Mouse (Mus musculus): ENCODE results near the gene Cpm. TPM values are rescaled to one million over a fixed set of nuclear protein-coding genes. Genes with fewer than 3 reads are reported as not detected.
"Not testable (repeated sequence)": the region's sequence is repeated elsewhere in the genome, so short reads cannot be mapped to it uniquely, and the experiment has no call there.

Gene Cpm
- polyA plus RNA-seq, 1 experiment from 2014 or later = 3.1 TPM

- Histone ChIP-seq H3K27me3 (replicated peaks) (0 out of 2 replicates have a peak, but pooled peaks cover 4% of the 10 kb centered on the region), H3K27ac (replicated peaks) (no peak overlapping the region), H3K9ac (no peak overlapping the region), H3K36me3 (no peaks in the 10 kb centered on the region), H3K9me3 (no peaks in the 10 kb centered on the region), H3K4me2 (no peak overlapping the region), H3K4me3 (no peak overlapping the region), H3K4me1 (peaks cover 10% of the 10 kb centered on the region; the same call in 1 of the 2 replicates)
- no peak for ATAC-seq (ENCODE audit: extremely low read depth, insufficient number of reproducible peaks, low FRiP score, low TSS enrichment)
- WGBS = 73% methylated on average over 13 of the region's 13 CpGs
Observed at GRCm38 (mm10) chr10:117595442-117596164, 33.7 kb upstream of the Cpm start.

DNA sequence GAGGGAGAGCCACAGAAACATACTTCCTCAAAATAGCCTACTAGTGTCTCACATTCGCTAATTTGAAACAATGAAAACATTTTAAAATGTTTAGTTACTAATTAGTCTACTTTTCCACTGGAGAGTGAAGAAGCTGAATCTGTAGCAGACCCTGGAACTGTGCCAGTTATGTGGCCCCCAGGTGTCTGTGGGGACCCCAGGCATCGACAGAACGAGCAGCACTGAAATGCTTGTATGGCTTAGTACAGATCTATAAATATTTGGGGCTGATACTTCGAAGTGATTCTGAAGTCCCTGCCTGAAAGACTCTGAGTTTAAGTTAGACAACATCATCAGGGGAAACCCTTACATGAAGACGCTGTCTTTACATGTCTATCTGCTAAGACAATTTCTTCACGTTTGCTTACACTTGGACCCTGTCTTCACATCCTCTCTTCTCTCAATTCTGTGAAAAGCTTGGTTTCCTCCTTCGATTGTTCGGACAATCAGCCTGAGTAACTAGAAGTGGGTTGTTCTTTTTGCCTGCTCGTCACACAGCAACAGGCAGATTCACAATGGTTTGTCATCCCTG is 33.0 kb upstream of the Cpm start:
- no peak overlapping the region for H3K9ac ChIP-seq
- H3K27ac ChIP-seq (replicated peaks) = no peak overlapping the region
- no peaks in the 10 kb centered on the region for H3K9me3 ChIP-seq
- 0 out of 2 replicates have a peak, but pooled peaks cover 4% of the 10 kb centered on the region for H3K27me3 ChIP-seq (replicated peaks)
- ATAC-seq (ENCODE audit: extremely low read depth, insufficient number of reproducible peaks, low FRiP score, low TSS enrichment) = no peak
- no peak overlapping the region for H3K4me3 ChIP-seq
- H3K36me3 ChIP-seq = no peaks in the 10 kb centered on the region
- H3K4me1 ChIP-seq = peaks cover 10% of the 10 kb centered on the region; the same call in 1 of the 2 replicates
- WGBS = 64% methylated on average over 9 of the region's 9 CpGs
- H3K4me2 ChIP-seq = no peak overlapping the region

DNA sequence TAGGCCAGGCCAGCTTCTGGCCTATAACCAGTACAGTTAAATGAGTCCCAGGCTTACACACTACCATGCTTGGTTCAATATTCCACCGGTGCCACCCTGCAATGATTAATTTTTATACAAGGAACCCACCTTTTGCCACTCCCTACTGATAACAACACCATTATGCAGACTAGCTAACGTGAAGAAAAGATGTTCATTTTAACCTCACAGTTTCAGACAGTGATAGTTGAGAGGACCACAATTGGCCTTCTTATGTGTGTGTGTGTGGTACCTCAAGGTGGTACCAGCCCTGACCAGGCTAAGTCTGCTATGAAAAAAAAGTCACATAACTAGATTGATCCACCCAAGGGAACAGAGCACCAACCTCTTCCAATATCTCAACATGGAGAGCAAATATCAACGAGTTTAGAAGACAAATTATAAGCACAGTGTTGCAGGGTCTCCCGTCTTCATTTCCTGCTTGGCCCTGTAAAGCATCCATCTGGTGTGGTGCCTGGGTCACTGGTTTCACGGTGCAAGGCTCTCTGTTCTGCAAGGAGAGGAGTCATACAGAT is 32.5 kb upstream of the Cpm start:
- no peak for ATAC-seq (ENCODE audit: extremely low read depth, insufficient number of reproducible peaks, low FRiP score, low TSS enrichment)
- WGBS = 70% methylated on average over 5 of the region's 5 CpGs

GRCm38 (mm10) chr10:117597371-117598265 is 31.7 kb upstream of the Cpm start:
- 81% methylated on average over 16 of the region's 16 CpGs for WGBS
- H3K27me3 ChIP-seq (replicated peaks); ATAC-seq (ENCODE audit: extremely low read depth, insufficient number of reproducible peaks, low FRiP score, low TSS enrichment): not testable (repeated sequence)

More for the DNA sequence above, 32.5 kb upstream of the Cpm start:
- H3K9ac ChIP-seq = no peak overlapping the region
- no peaks in the 10 kb centered on the region for H3K9me3 ChIP-seq
- no peak overlapping the region for H3K4me2 ChIP-seq
- no peak overlapping the region for H3K4me3 ChIP-seq
- H3K27me3 ChIP-seq (replicated peaks) = 0 out of 2 replicates have a peak, but pooled peaks cover 4% of the 10 kb centered on the region
- no peak overlapping the region for H3K27ac ChIP-seq (replicated peaks)
- H3K36me3 ChIP-seq = no peaks in the 10 kb centered on the region
- peaks cover 10% of the 10 kb centered on the region; the same call in 1 of the 2 replicates for H3K4me1 ChIP-seq

DNA sequence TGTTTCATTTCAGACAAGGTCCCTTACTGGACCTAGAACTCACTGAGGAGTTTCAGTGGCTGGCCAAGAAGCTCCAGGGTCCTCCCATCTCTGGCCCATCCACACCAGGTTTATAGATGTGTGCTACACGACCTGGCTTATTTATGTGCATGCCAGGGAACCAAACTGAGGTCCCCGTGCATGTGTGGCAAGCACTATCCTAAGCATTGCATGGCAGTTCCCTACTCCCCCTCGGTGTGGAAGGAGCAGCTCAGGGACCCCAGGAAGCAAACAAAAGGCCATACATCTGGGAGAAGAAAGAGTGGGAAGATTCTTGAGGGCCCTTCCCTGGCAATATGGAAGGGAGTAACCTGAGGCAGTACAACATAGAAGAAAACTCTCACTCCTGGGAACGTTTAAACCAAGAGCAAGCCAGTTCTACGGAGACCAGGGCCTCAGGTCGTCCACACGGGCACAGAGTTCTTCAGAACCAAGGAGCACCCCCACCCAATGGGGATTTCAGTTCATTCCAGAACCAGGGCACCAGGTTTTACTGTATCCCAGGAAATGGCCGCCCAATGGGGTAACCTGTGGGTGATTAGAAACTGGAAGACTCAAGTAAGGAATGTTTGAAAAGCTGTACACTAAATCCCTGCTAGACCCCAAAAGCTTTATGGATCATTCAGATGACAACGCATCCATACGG is 30.9 kb upstream of the Cpm start:
- H3K9ac ChIP-seq = no peak overlapping the region
- 0 out of 2 replicates have a peak, but pooled peaks cover 4% of the 10 kb centered on the region for H3K27me3 ChIP-seq (replicated peaks)
- ATAC-seq (ENCODE audit: extremely low read depth, insufficient number of reproducible peaks, low FRiP score, low TSS enrichment) = no peak
- H3K4me2 ChIP-seq = no peak overlapping the region
- H3K4me3 ChIP-seq = no peak overlapping the region
- H3K36me3 ChIP-seq = no peaks in the 10 kb centered on the region
- peaks cover 10% of the 10 kb centered on the region; the same call in 1 of the 2 replicates for H3K4me1 ChIP-seq
- H3K9me3 ChIP-seq = no peaks in the 10 kb centered on the region
- H3K27ac ChIP-seq (replicated peaks) = no peak overlapping the region
- WGBS = 80% methylated on average over 10 of the region's 10 CpGs

More at GRCm38 (mm10) chr10:117597371-117598265, 31.7 kb upstream of the Cpm start:
- not testable (repeated sequence) for H3K4me3 ChIP-seq; H3K36me3 ChIP-seq; H3K27ac ChIP-seq (replicated peaks); H3K9ac ChIP-seq; H3K4me2 ChIP-seq; H3K9me3 ChIP-seq
- H3K4me1 ChIP-seq = peaks cover 10% of the 10 kb centered on the region; the same call in 1 of the 2 replicates

DNA sequence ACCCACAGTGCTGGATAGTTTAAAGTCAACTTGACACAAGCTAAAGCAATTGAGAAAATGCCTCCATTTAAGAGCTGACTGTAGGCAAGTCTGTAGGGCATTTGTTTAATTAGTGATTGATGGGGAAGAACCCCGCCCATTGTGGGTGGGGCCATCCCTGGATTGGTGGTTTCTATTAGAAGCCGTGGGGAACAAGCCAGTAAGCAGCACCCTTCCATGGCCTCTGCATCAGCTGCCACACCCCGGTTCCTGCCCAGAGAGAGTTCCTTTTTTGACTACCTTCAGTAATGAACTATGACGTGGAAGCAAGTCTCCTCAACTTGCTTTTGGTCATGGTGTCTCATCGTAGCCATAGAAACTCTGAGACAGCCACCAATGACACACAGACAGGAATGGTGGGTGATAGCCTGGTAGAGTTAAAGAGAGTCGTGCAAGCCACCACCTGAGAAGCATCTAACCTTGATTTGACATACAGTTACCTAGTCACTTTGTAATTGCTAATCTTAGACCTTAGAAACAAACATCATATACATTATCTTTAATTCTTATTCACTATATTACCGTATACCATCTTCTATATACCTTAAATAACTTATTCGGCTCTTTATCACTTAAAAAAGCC is 30.2 kb upstream of the Cpm start:
- not testable (repeated sequence) for H3K9me3 ChIP-seq; ATAC-seq (ENCODE audit: extremely low read depth, insufficient number of reproducible peaks, low FRiP score, low TSS enrichment); H3K27me3 ChIP-seq (replicated peaks); H3K4me3 ChIP-seq; H3K4me2 ChIP-seq; H3K27ac ChIP-seq (replicated peaks); H3K9ac ChIP-seq; H3K36me3 ChIP-seq
- H3K4me1 ChIP-seq = peaks cover 10% of the 10 kb centered on the region; the same call in 1 of the 2 replicates
- WGBS = 81% methylated on average over 8 of the region's 8 CpGs

DNA sequence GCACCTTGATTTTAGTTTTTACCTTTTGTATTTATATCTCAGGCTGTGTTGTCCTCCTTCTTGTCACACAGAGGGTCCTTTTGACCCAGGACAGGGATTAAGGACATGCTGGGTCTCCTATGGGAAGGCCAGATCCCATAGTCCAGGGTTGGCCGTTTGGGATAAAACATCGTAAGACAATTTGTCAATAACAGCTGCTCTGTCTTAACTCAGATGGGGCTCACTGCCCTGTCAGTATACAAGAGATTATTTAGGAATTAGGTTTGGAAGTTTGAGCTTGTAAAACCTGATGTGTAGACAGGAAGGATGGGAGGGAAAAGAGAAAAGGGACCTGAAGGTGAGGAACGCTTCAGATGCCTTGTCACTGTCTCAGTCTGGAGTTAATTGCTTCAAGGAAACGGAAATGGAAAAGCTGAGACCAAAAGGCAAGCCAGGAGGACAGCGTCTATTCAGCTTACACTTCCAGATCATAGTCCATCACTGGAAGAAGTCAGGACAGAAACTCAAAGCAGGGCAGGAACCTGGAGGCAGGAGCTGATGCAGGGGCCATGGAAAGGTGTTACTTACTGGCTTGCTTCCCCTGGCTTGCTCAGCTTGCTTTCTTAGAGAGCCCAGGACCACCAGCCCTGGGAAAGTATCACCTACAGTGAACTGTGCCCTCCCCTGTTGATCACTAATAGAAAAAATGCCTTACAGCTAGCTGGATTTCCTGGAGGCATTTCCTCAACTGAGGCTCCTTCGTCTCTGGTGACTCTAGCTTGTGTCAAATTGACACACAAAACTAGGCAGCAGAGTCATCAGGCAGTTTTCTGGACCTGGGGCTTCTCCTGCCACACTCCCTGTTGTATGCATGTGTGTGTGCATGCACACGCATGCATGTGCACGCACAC is 27.9 kb upstream of the Cpm start:
- Histone ChIP-seq H3K27me3 (replicated peaks) (no peaks in the 10 kb centered on the region), H3K9ac (no peak overlapping the region), H3K4me2 (no peak overlapping the region), H3K9me3 (no peaks in the 10 kb centered on the region), H3K27ac (replicated peaks) (no peak overlapping the region), H3K36me3 (no peaks in the 10 kb centered on the region), H3K4me1 (0 out of 2 replicates have a peak, but pooled peaks cover 1% of the 10 kb centered on the region), H3K4me3 (no peak overlapping the region)
- no peak for ATAC-seq (ENCODE audit: extremely low read depth, insufficient number of reproducible peaks, low FRiP score, low TSS enrichment)
- WGBS = 62% methylated on average over 8 of the region's 8 CpGs

GRCm38 (mm10) chr10:117602325-117603129 is 26.8 kb upstream of the Cpm start:
- Histone ChIP-seq H3K4me2 (no peak overlapping the region), H3K9ac (no peak overlapping the region), H3K4me1 (no peaks in the 10 kb centered on the region), H3K27me3 (replicated peaks) (no peaks in the 10 kb centered on the region), H3K9me3 (no peaks in the 10 kb centered on the region), H3K36me3 (no peaks in the 10 kb centered on the region), H3K4me3 (no peak overlapping the region), H3K27ac (replicated peaks) (no peak overlapping the region)
- 83% methylated on average over 3 of the region's 3 CpGs for WGBS
- ATAC-seq (ENCODE audit: extremely low read depth, insufficient number of reproducible peaks, low FRiP score, low TSS enrichment) = no peak

- Histone ChIP-seq H3K27ac (replicated peaks) (no peak overlapping the region), H3K4me2 (no peak overlapping the region), H3K4me1 (no peaks in the 10 kb centered on the region), H3K9me3 (no peaks in the 10 kb centered on the region), H3K36me3 (no peaks in the 10 kb centered on the region), H3K27me3 (replicated peaks) (no peaks in the 10 kb centered on the region), H3K9ac (no peak overlapping the region), H3K4me3 (no peak overlapping the region)
- 75% methylated on average over 8 of the region's 8 CpGs for WGBS
- ATAC-seq (ENCODE audit: extremely low read depth, insufficient number of reproducible peaks, low FRiP score, low TSS enrichment) = no peak
Observed at GRCm38 (mm10) chr10:117603130-117603833, 26.0 kb upstream of the Cpm start.

Data from heart, embryonic 13.5 days (tissue).